ENCODE assay signal across 18 mouse cellular contexts in genomic region chrX:167067918-167068317, GRCm38 (mm10).
DNase-seq lines count a peak whose midpoint lies in the region; ATAC-seq and TF ChIP-seq lines count a peak whose summit lies in the region.
"Had no signal": no experiment of that assay in that cellular context is flagged by ENCODE, and none has a peak within 500 bp of the region (broad histone marks: within the 10 kb centered on the region; RNA-seq: fewer than 3 reads in every experiment).

No protein-coding gene starts in this region.

- ATAC-seq in midbrain, postnatal 0 days (ENCODE audit: low FRiP score) = no peak
- ATAC-seq in heart, embryonic 12.5 days (ENCODE audit: insufficient number of reproducible peaks, low FRiP score) = no peak
- ATAC-seq: CD4-positive, CD25-positive, alpha-beta regulatory T cell, adult 4 months; forebrain, embryonic 14.5 days; intestine, postnatal 0 days had no signal

- TF ChIP-seq CTCF in ES-Bruce4 (IDR thresholded peaks at IDR 0.05; ENCODE audit: low read depth, low read length) = no peak
- no peak for TF ChIP-seq CTCF in midbrain, postnatal 0 days (IDR thresholded peaks at IDR 0.05)

- no peak overlapping the region for H3K4me2 ChIP-seq in midbrain, postnatal 0 days (ENCODE audit: low read depth, low read length, poor library complexity, severe bottlenecking)
- no peak overlapping the region for H3K4me2 ChIP-seq in heart, embryonic 12.5 days
- H3K4me2 ChIP-seq: limb, embryonic 15.5 days; neural tube, embryonic 15.5 days had no signal

- no peak overlapping the region for H3K4me3 ChIP-seq in ES-Bruce4 (ENCODE audit: low read depth, low read length)
- H3K4me3 ChIP-seq in midbrain, postnatal 0 days (ENCODE audit: low read depth, low read length) = no peak overlapping the region
- no peak overlapping the region for H3K4me3 ChIP-seq in heart, embryonic 12.5 days
- H3K4me3 ChIP-seq: limb, embryonic 15.5 days; myocyte; neural tube, embryonic 15.5 days had no signal

- no peaks in the 10 kb centered on the region for H3K4me1 ChIP-seq in ES-Bruce4 (ENCODE audit: control insufficient read depth, insufficient read depth, low read length)
- no peaks in the 10 kb centered on the region for H3K4me1 ChIP-seq in midbrain, postnatal 0 days (ENCODE audit: insufficient read depth, low read length)
- no peaks in the 10 kb centered on the region for H3K4me1 ChIP-seq in heart, embryonic 12.5 days (replicated peaks)
- H3K4me1 ChIP-seq: limb, embryonic 15.5 days; neural tube, embryonic 15.5 days had no signal

- H3K27me3 ChIP-seq in ES-Bruce4 (ENCODE audit: control insufficient read depth, insufficient read depth, low read length, poor library complexity, severe bottlenecking) = no peaks in the 10 kb centered on the region
- H3K27me3 ChIP-seq in midbrain, postnatal 0 days (ENCODE audit: insufficient read depth, low read length) = peaks cover 6% of the 10 kb centered on the region; the same call in 1 of the 2 replicates
- H3K27me3 ChIP-seq in heart, embryonic 12.5 days (replicated peaks) = no peaks in the 10 kb centered on the region

- TF ChIP-seq EP300 in ES-Bruce4 (IDR thresholded peaks at IDR 0.05; ENCODE audit: insufficient read depth, low read depth, low read length) = peak; percentile 58; the same call in 1 of the 2 replicates

- H3K36me3 ChIP-seq in ES-Bruce4 (ENCODE audit: control insufficient read depth, insufficient read depth, low read length, poor library complexity, severe bottlenecking) = no peaks in the 10 kb centered on the region
- no peaks in the 10 kb centered on the region for H3K36me3 ChIP-seq in midbrain, postnatal 0 days (ENCODE audit: insufficient read depth, low read length)
- H3K36me3 ChIP-seq in heart, embryonic 12.5 days = no peaks in the 10 kb centered on the region
- H3K36me3 ChIP-seq: limb, embryonic 15.5 days; neural tube, embryonic 15.5 days had no signal

- DNase-seq in 416B (ENCODE audit: low read depth) = peak; percentile 23
- DNase-seq in embryo, embryonic 10.5 days (ENCODE audit: low spot score) = peak; percentile 47
- DNase-seq in kidney, postnatal 14 days = peak; percentile 26
- DNase-seq in midbrain, postnatal 0 days (ENCODE audit: low spot score) = no peak
- DNase-seq in heart, adult 9 months (ENCODE audit: low spot score in 2 of 2) = no peak
- DNase-seq: adrenal gland, postnatal 10 days; cerebellum, adult 8-10 months; gastrocnemius, postnatal 36 days; lung, postnatal 10 days had no signal

- no peak overlapping the region for H3K9ac ChIP-seq in ES-Bruce4 (ENCODE audit: low read depth, poor library complexity, severe bottlenecking)
- H3K9ac ChIP-seq in midbrain, postnatal 0 days (replicated peaks; ENCODE audit: low read length, poor library complexity, severe bottlenecking) = no peak overlapping the region
- no peak overlapping the region for H3K9ac ChIP-seq in heart, embryonic 12.5 days
- H3K9ac ChIP-seq: limb, embryonic 15.5 days; neural tube, embryonic 15.5 days had no signal

- no peak for TF ChIP-seq POLR2A in ES-Bruce4 (IDR thresholded peaks at IDR 0.05; ENCODE audit: insufficient read depth, low read length)

- WGBS in midbrain, postnatal 0 days = 59% methylated on average over 3 of the region's 3 CpGs
- 79% methylated on average over 3 of the region's 3 CpGs for WGBS in heart, embryonic 12.5 days

- peak overlapping the region; percentile 61 for H3K27ac ChIP-seq in ES-Bruce4 (ENCODE audit: insufficient read depth, low read length)
- H3K27ac ChIP-seq in midbrain, postnatal 0 days (ENCODE audit: low read depth, low read length) = no peak overlapping the region
- no peak overlapping the region for H3K27ac ChIP-seq in heart, embryonic 12.5 days (ENCODE audit: poor library complexity, severe bottlenecking)
- H3K27ac ChIP-seq: limb, embryonic 15.5 days; neural tube, embryonic 15.5 days; stomach, postnatal 0 days had no signal

- H3K9me3 ChIP-seq in ES-Bruce4 (replicated peaks; ENCODE audit: control insufficient read depth, insufficient read depth, low read length, poor library complexity, severe bottlenecking) = no peaks in the 10 kb centered on the region
- H3K9me3 ChIP-seq in midbrain, postnatal 0 days (ENCODE audit: low read length) = no peaks in the 10 kb centered on the region
- no peaks in the 10 kb centered on the region for H3K9me3 ChIP-seq in heart, embryonic 12.5 days (replicated peaks)
- H3K9me3 ChIP-seq: limb, embryonic 15.5 days; neural tube, embryonic 15.5 days had no signal

Comparison
In these comparisons a context has a peak if more than half of its experiments do, and no peak if none do; other contexts are left out.
1. DNase-seq: peak in 416B (single experiment), embryo, embryonic 10.5 days (single experiment) and kidney, postnatal 14 days (single experiment); none in midbrain, postnatal 0 days (single experiment) and heart, adult 9 months (0 of 2).